ENCODE assay signal across 14 mouse cellular contexts in the genomic region with DNA sequence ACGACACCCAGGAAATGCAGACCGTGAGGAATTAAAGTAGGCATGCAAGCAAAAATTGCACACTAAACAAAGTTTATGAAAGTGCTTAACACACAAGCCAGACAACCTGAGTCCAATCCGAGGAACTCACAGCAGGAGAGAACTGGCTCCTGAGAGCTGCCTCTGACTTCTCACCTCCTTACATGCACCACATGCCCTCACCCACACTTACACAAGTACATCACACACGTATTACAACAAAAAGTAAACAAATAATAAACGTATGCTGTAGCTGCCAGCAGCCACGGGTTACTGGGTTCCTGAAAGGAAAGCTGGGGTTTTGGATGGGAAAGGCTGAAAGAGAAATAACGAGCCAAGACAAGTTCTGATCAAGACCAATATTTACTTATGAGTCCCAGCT.
"Had no signal": no experiment of that assay in that cellular context is flagged by ENCODE, and none has a peak within 500 bp of the region (broad histone marks: within the 10 kb centered on the region; RNA-seq: fewer than 3 reads in every experiment).

No protein-coding gene starts in this region.

- H3K9me3 ChIP-seq: limb, embryonic 10.5 days; lung, embryonic 15.5 days; neural tube, embryonic 15.5 days had no signal

- H3K4me1 ChIP-seq: limb, embryonic 10.5 days; lung, embryonic 15.5 days; midbrain, embryonic 10.5 days; neural tube, embryonic 15.5 days had no signal

- H3K27me3 ChIP-seq: lung, embryonic 15.5 days; neural tube, embryonic 15.5 days had no signal

- DNase-seq: kidney, adult 8-10 months; kidney, postnatal 25 days; midbrain, embryonic 14.5 days; right cerebral cortex, adult 18-20 months; right cerebral cortex, postnatal 25 days; thymus, postnatal 14 days had no signal

- H3K9ac ChIP-seq: liver, embryonic 14.5 days; lung, embryonic 15.5 days; neural tube, embryonic 15.5 days had no signal

- H3K36me3 ChIP-seq: limb, embryonic 10.5 days; lung, embryonic 15.5 days; midbrain, embryonic 10.5 days; neural tube, embryonic 15.5 days had no signal

- H3K27ac ChIP-seq: left cerebral cortex, adult 2 months; limb, embryonic 10.5 days; liver, embryonic 14.5 days; lung, embryonic 15.5 days; midbrain, embryonic 10.5 days; neural tube, embryonic 15.5 days had no signal

- H3K4me3 ChIP-seq: left cerebral cortex, adult 2 months; limb, embryonic 10.5 days; lung, embryonic 15.5 days; midbrain, embryonic 10.5 days; myocyte; neural tube, embryonic 15.5 days had no signal

- ATAC-seq: intestine, embryonic 16.5 days had no signal

- H3K4me2 ChIP-seq: lung, embryonic 15.5 days; neural tube, embryonic 15.5 days had no signal
